Mouse (Mus musculus) forebrain, embryonic 16.5 days (tissue): ENCODE measurements at regions not wholly inside any gene's neighbourhood (a gene's known extent, or its start where the extent isn't known, plus 50 kb on each side); places are given as distances from the start of the nearest gene placed in this dataset.
A peak's percentile ranks its signal among the peaks of the same experiment; 100 is the strongest.

ENCODE experiments used
- ATAC-seq: fragments of 200-750 bp; cut with Nextera tagmentation; 2 replicates; pipeline ENCODE4 v1.8.0; 2017; ENCODE audit warnings: mild to moderate bottlenecking, moderate library complexity
- H3K27ac ChIP-seq: fragments of 300-500 bp; sonication (generic); 2 replicates; pipeline ENCODE4 v1.5.1; 2014; ENCODE audit warnings: low read length, control low read depth
- H3K27me3 ChIP-seq: fragments of 300-500 bp; sonication (generic); replicated peaks from 2 replicates; pipeline ENCODE4 v1.6.1; 2014; ENCODE audit warnings: low read length; ENCODE audit not compliant: control insufficient read depth, insufficient read depth
- H3K36me3 ChIP-seq: fragments of 300-500 bp; sonication (generic); 2 replicates; pipeline ENCODE4 v1.6.1; 2014; ENCODE audit not compliant: control insufficient read depth, insufficient read depth
- H3K4me1 ChIP-seq: fragments of 300-500 bp; sonication (generic); replicated peaks from 2 replicates; pipeline ENCODE4 v1.6.1; 2014; ENCODE audit warnings: low read length; ENCODE audit not compliant: control insufficient read depth, insufficient read depth
- H3K4me2 ChIP-seq: fragments of 300-500 bp; sonication (generic); 2 replicates; pipeline ENCODE4 v1.6.1; 2014; ENCODE audit warnings: mild to moderate bottlenecking, low read length, control low read depth
- H3K4me3 ChIP-seq: fragments of 300-500 bp; sonication (generic); replicated peaks from 2 replicates; pipeline ENCODE4 v1.5.1; 2014; ENCODE audit warnings: mild to moderate bottlenecking, low read length, control low read depth
- H3K9ac ChIP-seq: fragments of 300-500 bp; sonication (generic); replicated peaks from 2 replicates; pipeline ENCODE4 v1.6.1; 2014; ENCODE audit warnings: low read depth, low read length, control low read depth
- H3K9me3 ChIP-seq: fragments of 300-500 bp; sonication (generic); 2 replicates; pipeline ENCODE4 v1.6.1; 2016; ENCODE audit warnings: low read length; ENCODE audit not compliant: control insufficient read depth
- WGBS: fragments of 180-500 bp; shearing (Covaris S2); extraction: QIAGEN DNeasy Blood & Tissue Kit; methylation state at CpG from one replicate; pipeline ENCODE4 v1.1.7; 2014; 5-methylcytosine and 5-hydroxymethylcytosine counted together

- Histone ChIP-seq H3K27ac (no peak overlapping the region), H3K4me2 (no peak overlapping the region), H3K4me3 (no peak overlapping the region), H3K9ac (no peak overlapping the region), H3K27me3 (no peaks in the 10 kb centered on the region), H3K4me1 (no peaks in the 10 kb centered on the region), H3K9me3 (no peaks in the 10 kb centered on the region), H3K36me3 (no peaks in the 10 kb centered on the region)
- no peak for ATAC-seq
- 28% methylated on average over 4 of the region's 4 CpGs for WGBS
These were observed 135.6 kb upstream of the Ctnna2 start for GRCm38 (mm10) chr6:78115079-78115478.

- H3K36me3 ChIP-seq, result no peaks in the 10 kb centered on the region
- WGBS, result 94% methylated on average over 2 of the region's 2 CpGs
- ATAC-seq, result no peak
- no peaks in the 10 kb centered on the region for H3K9me3 ChIP-seq
- H3K27ac ChIP-seq, result no peak overlapping the region
- no peaks in the 10 kb centered on the region for H3K4me1 ChIP-seq
- H3K4me2 ChIP-seq, result no peak overlapping the region
- H3K9ac ChIP-seq, result no peak overlapping the region
- no peaks in the 10 kb centered on the region for H3K27me3 ChIP-seq
- H3K4me3 ChIP-seq, result no peak overlapping the region
These were observed 103.0 kb upstream of the Ctnna2 start for GRCm38 (mm10) chr6:78082528-78082927.

GRCm38 (mm10) chr6:78078919-78079318 lies 99.4 kb upstream of the Ctnna2 start:
- no peaks in the 10 kb centered on the region for H3K36me3 ChIP-seq
- ATAC-seq, result no peak
- H3K9ac ChIP-seq, result no peak overlapping the region
- no peak overlapping the region for H3K4me2 ChIP-seq
- WGBS, result 68% methylated on average over 4 of the region's 4 CpGs
- H3K27me3 ChIP-seq, result no peaks in the 10 kb centered on the region
- H3K27ac ChIP-seq, result no peak overlapping the region
- H3K4me1 ChIP-seq, result no peaks in the 10 kb centered on the region
- H3K9me3 ChIP-seq, result no peaks in the 10 kb centered on the region
- H3K4me3 ChIP-seq, result no peak overlapping the region

GRCm38 (mm10) chr6:78066323-78066722 lies 86.8 kb upstream of the Ctnna2 start:
- no peaks in the 10 kb centered on the region for H3K36me3 ChIP-seq
- H3K27ac ChIP-seq, result no peak overlapping the region
- peak; percentile 80 for ATAC-seq

GRCm38 (mm10) chr6:78065737-78066136 lies 86.2 kb upstream of the Ctnna2 start:
- Histone ChIP-seq H3K4me3 (no peak overlapping the region), H3K9ac (no peak overlapping the region), H3K9me3 (no peaks in the 10 kb centered on the region), H3K27me3 (no peaks in the 10 kb centered on the region), H3K4me2 (no peak overlapping the region), H3K27ac (no peak overlapping the region; the same call in 1 of the 2 replicates), H3K36me3 (no peaks in the 10 kb centered on the region), H3K4me1 (peaks cover 2% of the 10 kb centered on the region; the same call in 1 of the 2 replicates)
- no peak for ATAC-seq
- 34% methylated on average over 2 of the region's 2 CpGs for WGBS

More at GRCm38 (mm10) chr6:78066323-78066722, 86.8 kb upstream of the Ctnna2 start:
- Histone ChIP-seq H3K4me1 (peaks cover 2% of the 10 kb centered on the region; the same call in 1 of the 2 replicates), H3K27me3 (no peaks in the 10 kb centered on the region), H3K9me3 (no peaks in the 10 kb centered on the region), H3K9ac (no peak overlapping the region), H3K4me3 (no peak overlapping the region), H3K4me2 (no peak overlapping the region)
- WGBS, result 18% methylated on average over 1 of the region's 1 CpGs
